Mouse (Mus musculus): Measurements from ENCODE around the gene Olfr224.
A peak's percentile ranks its signal among the peaks of the same experiment; 100 is the strongest.
"Not testable (repeated sequence)": the region's sequence is repeated elsewhere in the genome, so short reads cannot be mapped to it uniquely, and the experiment has no call there.

Olfr224 gene

GRCm38 (mm10) chr11:58570405-58570804, at the start of gene Olfr224:
TSS of gene Olfr224 (minus strand) at chr11:58570553.
- DNase-seq: no peak

DNA sequence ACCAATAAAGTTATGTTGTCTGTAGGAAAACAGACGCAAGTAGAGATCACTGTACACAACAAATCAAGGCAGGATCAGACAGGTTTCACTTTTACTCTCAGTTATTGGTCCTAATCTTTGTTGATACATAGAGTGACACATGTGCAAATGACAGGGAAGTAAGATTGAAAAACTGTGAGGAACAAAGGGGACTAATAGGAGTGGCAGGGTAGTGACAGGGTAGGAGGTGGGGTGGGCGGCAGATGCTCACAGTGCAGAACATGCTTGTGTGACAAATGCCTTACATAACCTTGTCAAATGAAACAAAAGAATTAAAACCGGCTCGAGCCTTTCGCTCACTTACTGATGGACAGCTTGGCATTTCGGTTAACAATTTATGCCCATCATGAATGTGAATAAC, 48.4 kb upstream of the Olfr224 start:
- no peak for DNase-seq

GRCm38 (mm10) chr11:58618369-58618768, 48.0 kb upstream of the Olfr224 start:
- DNase-seq: no peak

DNA sequence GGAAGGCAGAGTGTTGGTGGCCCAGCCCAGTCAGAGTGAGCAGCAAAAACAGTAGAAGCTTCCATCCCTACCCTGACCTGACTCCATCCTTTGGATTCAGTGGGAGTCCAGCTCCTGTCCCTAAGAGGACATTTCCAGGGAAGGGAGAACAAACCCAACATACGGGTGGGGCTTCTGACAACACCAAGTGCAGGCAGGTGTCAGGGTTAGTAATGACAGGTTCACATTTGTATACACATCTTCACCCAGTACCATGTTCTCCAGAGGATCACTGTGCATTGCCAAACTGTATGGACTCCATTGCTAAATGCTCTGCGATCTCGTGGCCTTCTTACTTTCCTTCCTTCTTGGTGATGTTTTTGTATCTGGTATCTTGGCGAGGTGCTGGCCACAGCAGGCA, 45.6 kb upstream of the Olfr224 start, which contains the start of gene 2210407C18Rik:
TSS of gene 2210407C18Rik (minus strand) at position 101 of the 400 bp plus-strand sequence.
- DNase-seq: no peak

DNA sequence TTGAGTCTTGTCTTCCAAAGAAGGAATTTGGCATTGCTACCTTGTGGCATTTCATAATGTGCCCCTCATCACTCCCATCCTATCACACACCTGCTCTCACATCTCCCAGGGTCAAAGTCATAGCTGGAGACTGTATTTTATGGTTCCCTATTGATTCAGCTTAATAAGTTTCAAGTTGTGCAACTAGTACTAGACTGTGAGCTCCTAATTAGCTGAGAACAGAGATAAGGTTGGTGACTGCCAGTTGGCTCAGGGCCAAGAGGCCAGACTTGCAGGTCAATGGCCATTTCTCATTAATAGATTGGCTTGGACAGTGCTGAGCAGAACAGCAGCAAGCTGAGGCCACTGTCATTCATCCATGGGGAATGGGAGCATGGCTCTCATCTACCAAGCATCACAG, 44.2 kb upstream of the Olfr224 start:
- DNase-seq: no peak

GRCm38 (mm10) chr11:58613359-58613758, 43.0 kb upstream of the Olfr224 start:
- no peak for DNase-seq

- DNase-seq: no peak
These were observed 36.7 kb upstream of the Olfr224 start for GRCm38 (mm10) chr11:58607030-58607429.

DNA sequence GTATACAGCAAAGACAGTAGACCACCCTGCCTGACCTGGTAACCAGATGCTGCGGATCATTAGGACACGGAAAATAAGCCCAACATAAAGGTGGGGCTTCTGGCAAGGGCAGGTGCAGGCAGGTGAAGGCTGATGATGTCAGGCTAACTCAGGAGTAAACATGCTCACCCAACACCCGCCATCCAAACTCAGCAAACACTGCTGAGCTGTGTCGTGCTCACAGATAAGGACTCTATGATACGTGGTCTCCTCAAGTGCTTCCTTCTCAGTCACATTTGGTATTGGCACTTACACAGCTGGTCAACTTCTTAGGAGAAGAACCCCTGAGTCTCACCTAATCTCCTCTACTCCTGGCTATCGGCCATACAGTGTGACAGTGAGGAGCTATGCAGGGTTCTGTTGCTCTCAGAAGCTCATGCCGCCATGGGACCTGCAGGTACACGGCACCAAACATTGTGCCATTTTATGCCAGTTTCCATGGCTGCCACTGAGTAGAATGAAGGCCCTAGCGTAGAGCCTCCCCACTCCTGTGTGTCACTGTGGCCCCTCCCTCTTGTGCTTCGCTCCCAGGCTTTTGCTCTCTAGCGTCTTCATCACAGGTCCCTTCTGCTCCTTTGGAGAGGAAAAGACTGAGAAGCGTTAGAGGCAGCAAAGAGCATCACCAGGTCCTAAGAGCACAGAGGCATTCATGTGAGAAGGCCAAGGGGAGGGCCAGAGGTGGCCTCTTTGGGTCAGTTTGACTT, 36.0 kb upstream of the Olfr224 start:
- no peak for DNase-seq

- DNase-seq: no peak
These were observed 34.9 kb upstream of the Olfr224 start for GRCm38 (mm10) chr11:58605228-58605627.

- no peak for DNase-seq
These were observed 34.3 kb upstream of the Olfr224 start for GRCm38 (mm10) chr11:58604688-58605087.

GRCm38 (mm10) chr11:58602800-58603560, 32.6 kb upstream of the Olfr224 start:
- no peak for DNase-seq

- no peak for DNase-seq
These were observed 31.7 kb upstream of the Olfr224 start for GRCm38 (mm10) chr11:58602062-58602461.

DNA sequence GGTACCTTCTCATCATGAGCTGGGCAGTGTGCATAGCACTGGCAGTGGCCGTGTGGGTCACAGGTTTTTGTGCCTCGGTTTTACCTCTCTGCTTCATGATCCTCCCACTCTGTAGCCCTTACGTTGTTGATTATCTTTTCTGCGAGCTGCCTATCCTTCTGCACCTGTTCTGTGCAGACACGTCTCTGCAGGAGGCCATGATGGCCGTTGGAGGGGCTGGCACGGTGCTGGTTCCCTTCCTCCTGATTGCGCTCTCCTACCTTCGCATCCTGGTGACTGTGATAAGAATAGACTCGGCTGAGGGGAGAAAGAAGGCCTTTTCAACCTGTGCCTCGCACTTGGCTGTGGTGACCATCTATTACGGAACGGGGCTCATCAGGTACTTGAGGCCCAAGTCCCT, 27.5 kb upstream of the Olfr224 start:
- no peak for DNase-seq

DNA sequence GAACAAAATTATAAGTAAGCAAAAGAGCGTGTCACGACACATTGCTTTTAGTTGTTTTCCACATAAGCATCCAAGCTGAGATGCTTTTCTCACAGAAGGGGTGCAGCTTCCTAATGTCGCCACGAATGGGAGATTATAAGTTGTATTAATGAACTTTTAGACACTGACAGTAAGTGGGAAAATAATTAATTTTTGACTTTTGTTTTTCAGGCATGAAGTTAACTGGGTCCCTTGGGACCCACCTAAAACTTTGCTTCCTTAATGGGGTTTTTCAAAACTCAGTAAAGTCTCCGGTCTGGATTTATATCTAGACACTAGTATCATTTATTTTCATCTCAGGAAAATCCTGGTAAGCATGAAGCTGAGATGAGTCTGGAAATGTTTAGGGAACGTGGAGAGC, 24.5 kb upstream of the Olfr224 start, which contains the start of gene Olfr324:
TSS of gene Olfr324 (plus strand) at position 301 of the 400 bp plus-strand sequence.
- DNase-seq: no peak

- no peak for DNase-seq
These were observed 18.4 kb upstream of the Olfr224 start for GRCm38 (mm10) chr11:58588620-58589250.

- peak; percentile 5 for DNase-seq
These were observed 17.6 kb upstream of the Olfr224 start for GRCm38 (mm10) chr11:58587898-58588348.

DNA sequence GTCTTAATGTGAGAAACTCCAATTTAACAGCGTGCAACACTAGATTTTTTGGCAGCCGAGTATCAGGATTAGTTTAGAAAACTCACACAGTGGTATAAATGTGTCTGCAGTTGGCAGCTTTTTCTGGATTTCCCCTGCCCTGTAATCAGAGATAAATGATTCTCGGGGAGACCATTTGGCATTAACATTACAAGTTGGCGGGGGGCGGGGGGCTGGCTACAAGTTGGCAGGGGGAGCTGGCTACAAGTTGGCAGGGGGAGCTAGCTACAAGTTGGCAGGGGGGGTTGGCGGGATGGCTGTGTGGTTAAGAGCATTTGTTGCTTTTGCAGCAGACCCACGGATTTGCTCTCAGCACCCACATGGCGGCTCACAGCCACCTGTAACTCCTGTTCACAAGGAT, 8.3 kb upstream of the Olfr224 start:
- peak; percentile 4 for DNase-seq

DNA sequence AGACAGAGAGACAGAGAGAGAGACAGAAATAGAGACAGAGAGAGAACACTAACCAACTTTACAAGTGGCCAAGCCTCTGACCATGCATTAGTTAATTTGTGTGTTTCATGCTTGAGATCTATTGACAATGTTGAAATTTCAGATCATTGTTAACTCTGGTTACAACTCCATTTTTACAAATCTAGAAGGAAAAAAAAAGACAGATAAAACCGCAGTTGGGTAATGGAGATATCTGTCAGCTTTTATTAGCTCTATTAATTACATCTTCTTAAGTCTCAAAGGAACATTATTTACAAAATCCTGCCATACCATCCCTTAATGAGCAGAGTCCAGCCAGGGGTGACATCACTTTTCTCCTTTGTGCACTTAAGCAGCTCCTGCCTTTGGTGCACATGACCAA, 7.1 kb upstream of the Olfr224 start, which contains the start of gene Olfr325:
TSS of gene Olfr325 (plus strand) at position 301 of the 400 bp plus-strand sequence.
- no peak for DNase-seq

DNA sequence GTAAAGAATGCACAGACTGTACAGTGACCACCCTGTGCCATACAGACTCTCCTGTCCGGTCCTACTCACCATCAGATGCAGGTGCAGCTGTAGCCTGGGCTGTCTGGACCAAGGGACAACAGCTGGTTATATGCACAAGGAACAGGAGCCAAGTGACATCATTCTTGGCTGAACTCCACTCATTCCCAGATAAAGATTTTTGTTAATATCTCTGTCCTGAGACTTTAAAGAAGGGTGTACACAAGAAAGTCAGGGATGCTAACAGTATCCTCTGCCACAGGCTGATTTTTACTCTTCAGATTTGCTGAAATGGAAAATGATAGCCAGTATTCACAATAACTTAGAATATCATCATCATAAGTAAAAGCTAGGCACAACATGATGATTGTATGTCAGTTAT, 14.8 kb downstream of the Olfr224 start, which contains the start of gene Olfr328:
TSS of gene Olfr328 (minus strand) at position 101 of the 400 bp plus-strand sequence.
- no peak for DNase-seq

GRCm38 (mm10) chr11:58546322-58546721, 24.0 kb downstream of the Olfr224 start, which contains the start of gene Olfr329-ps:
TSS of gene Olfr329-ps (minus strand) at chr11:58546422.
- DNase-seq: no peak

- DNase-seq: not testable (repeated sequence)
These were observed 35.6 kb downstream of the Olfr224 start, which contains the start of gene Olfr330 for GRCm38 (mm10) chr11:58534736-58535135. TSS of gene Olfr330 (minus strand) at chr11:58534836.

DNA sequence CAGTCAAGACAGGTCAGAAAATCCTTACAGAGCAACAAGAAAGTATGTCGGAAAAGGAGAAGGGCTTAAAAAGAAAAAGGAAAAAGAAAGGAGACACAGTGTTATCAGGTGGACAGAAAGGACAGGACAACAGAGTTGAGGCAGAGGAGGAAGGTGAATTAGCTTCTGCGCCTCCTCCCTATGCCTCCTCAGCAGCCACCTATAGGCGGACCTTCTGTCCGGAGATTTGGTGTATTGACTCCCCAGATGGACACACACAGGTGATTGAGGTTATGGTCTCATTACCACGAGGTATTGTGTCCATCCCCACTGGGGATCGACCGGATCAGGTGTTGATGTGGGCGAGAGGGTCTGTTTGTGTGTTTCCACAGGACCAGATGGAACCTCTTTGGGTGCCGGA, 50.6 kb downstream of the Olfr224 start:
- peak; percentile 10 for DNase-seq

- DNase-seq: peak; percentile 64
These were observed 51.4 kb downstream of the Olfr224 start for GRCm38 (mm10) chr11:58518916-58519315.

All from right cerebral cortex, postnatal 25 days (tissue).